Mouse (Mus musculus): Measurements from ENCODE around the gene Wnt7b. TPM values are rescaled to one million over a fixed set of nuclear protein-coding genes. Genes with fewer than 3 reads are reported as not detected.

The Wnt7b gene
- 52.3 and 127 TPM in 2 replicates for polyA plus RNA-seq (2016; fragmentation: Nextera tagmentation; extraction: Ambion mirVana)

GRCm38 (mm10) chr15:85582356-85582910, at the start of gene Wnt7b:
Wnt7b (minus strand) TSS chr15:85582473.
- no peaks in the 10 kb centered on the region for H3K9me3 ChIP-seq
- peaks cover 84% of the 10 kb centered on the region for H3K27me3 ChIP-seq (ENCODE audit: insufficient read depth, poor library complexity, severe bottlenecking)
- H3K4me1 ChIP-seq (replicated peaks) = peaks cover 62% of the 10 kb centered on the region
- peak within 1 kb of the TSS; percentile 77 for H3K4me3 ChIP-seq
- peak within 1 kb of the TSS; percentile 92 for H3K27ac ChIP-seq
- WGBS = 2% methylated on average over 19 of the region's 19 CpGs
- peak; percentile 38 for DNase-seq (ENCODE audit: low spot score)
- H3K36me3 ChIP-seq = no peaks in the 10 kb centered on the region

GRCm38 (mm10) chr15:85631591-85631990, 49.3 kb upstream of the Wnt7b start:
- H3K9me3 ChIP-seq = no peaks in the 10 kb centered on the region

GRCm38 (mm10) chr15:85629924-85630545, 47.8 kb upstream of the Wnt7b start:
- 81% methylated on average over 7 of the region's 7 CpGs for WGBS
- Histone ChIP-seq H3K4me1 (replicated peaks) (peaks cover 46% of the 10 kb centered on the region), H3K27me3 (ENCODE audit: insufficient read depth, poor library complexity, severe bottlenecking) (peaks cover 66% of the 10 kb centered on the region), H3K36me3 (no peaks in the 10 kb centered on the region), H3K27ac (peak overlapping the region; percentile 16; the same call in 1 of the 2 replicates), H3K9me3 (no peaks in the 10 kb centered on the region), H3K4me3 (no peak overlapping the region)
- DNase-seq (ENCODE audit: low spot score) = no peak

More at GRCm38 (mm10) chr15:85631591-85631990, 49.3 kb upstream of the Wnt7b start:
- Histone ChIP-seq H3K4me1 (replicated peaks) (peaks cover 35% of the 10 kb centered on the region), H3K36me3 (no peaks in the 10 kb centered on the region), H3K27ac (no peak overlapping the region), H3K4me3 (no peak overlapping the region), H3K27me3 (ENCODE audit: insufficient read depth, poor library complexity, severe bottlenecking) (peaks cover 60% of the 10 kb centered on the region)
- DNase-seq (ENCODE audit: low spot score) = no peak
- 51% methylated on average over 2 of the region's 2 CpGs for WGBS

GRCm38 (mm10) chr15:85625666-85626279, 43.5 kb upstream of the Wnt7b start:
- WGBS = 2% methylated on average over 68 of the region's 68 CpGs
- Histone ChIP-seq H3K36me3 (no peaks in the 10 kb centered on the region), H3K27ac (peak overlapping the region; percentile 92), H3K27me3 (ENCODE audit: insufficient read depth, poor library complexity, severe bottlenecking) (peaks cover 100% of the 10 kb centered on the region), H3K4me1 (replicated peaks) (peaks cover 28% of the 10 kb centered on the region), H3K9me3 (peaks cover 6% of the 10 kb centered on the region; the same call in 1 of the 2 replicates), H3K4me3 (peak overlapping the region; percentile 50)
- peak; percentile 63 for DNase-seq (ENCODE audit: low spot score)

- 79% methylated on average over 13 of the region's 13 CpGs for WGBS
- H3K4me3 ChIP-seq = no peak overlapping the region
- DNase-seq (ENCODE audit: low spot score) = no peak
- no peaks in the 10 kb centered on the region for H3K36me3 ChIP-seq
- H3K27ac ChIP-seq = no peak overlapping the region
- H3K9me3 ChIP-seq = peaks cover 6% of the 10 kb centered on the region; the same call in 1 of the 2 replicates
- peaks cover 94% of the 10 kb centered on the region for H3K27me3 ChIP-seq (ENCODE audit: insufficient read depth, poor library complexity, severe bottlenecking)
- peaks cover 21% of the 10 kb centered on the region for H3K4me1 ChIP-seq (replicated peaks)
Measured at GRCm38 (mm10) chr15:85622213-85622612, 39.9 kb upstream of the Wnt7b start.

- no peaks in the 10 kb centered on the region for H3K36me3 ChIP-seq
- no peak overlapping the region for H3K27ac ChIP-seq
- WGBS = 30% methylated on average over 21 of the region's 21 CpGs
- H3K4me1 ChIP-seq (replicated peaks) = 0 out of 2 replicates have a peak, but pooled peaks cover 10% of the 10 kb centered on the region
- H3K27me3 ChIP-seq (ENCODE audit: insufficient read depth, poor library complexity, severe bottlenecking) = peaks cover 89% of the 10 kb centered on the region
- 0 out of 2 replicates have a peak overlapping the region, but pooled peaks have one; percentile 9 for H3K4me3 ChIP-seq
- H3K9me3 ChIP-seq = 0 out of 2 replicates have a peak, but pooled peaks cover 2% of the 10 kb centered on the region
- DNase-seq (ENCODE audit: low spot score) = no peak
Measured at GRCm38 (mm10) chr15:85615537-85616100, 33.3 kb upstream of the Wnt7b start.

GRCm38 (mm10) chr15:85615075-85615474, 32.8 kb upstream of the Wnt7b start:
- DNase-seq (ENCODE audit: low spot score) = no peak
- Histone ChIP-seq H3K36me3 (no peaks in the 10 kb centered on the region), H3K4me3 (no peak overlapping the region), H3K27ac (no peak overlapping the region), H3K27me3 (ENCODE audit: insufficient read depth, poor library complexity, severe bottlenecking) (peaks cover 87% of the 10 kb centered on the region), H3K9me3 (0 out of 2 replicates have a peak, but pooled peaks cover 2% of the 10 kb centered on the region), H3K4me1 (replicated peaks) (0 out of 2 replicates have a peak, but pooled peaks cover 10% of the 10 kb centered on the region)
- WGBS = 40% methylated on average over 22 of the region's 22 CpGs

- 0 out of 2 replicates have a peak, but pooled peaks cover 10% of the 10 kb centered on the region for H3K4me1 ChIP-seq (replicated peaks)
- no peak overlapping the region for H3K27ac ChIP-seq
- 83% methylated on average over 17 of the region's 17 CpGs for WGBS
- peaks cover 83% of the 10 kb centered on the region for H3K27me3 ChIP-seq (ENCODE audit: insufficient read depth, poor library complexity, severe bottlenecking)
- no peaks in the 10 kb centered on the region for H3K36me3 ChIP-seq
- no peak for DNase-seq (ENCODE audit: low spot score)
- H3K4me3 ChIP-seq = no peak overlapping the region
- H3K9me3 ChIP-seq = 0 out of 2 replicates have a peak, but pooled peaks cover 2% of the 10 kb centered on the region
Measured at GRCm38 (mm10) chr15:85613358-85614266, 31.3 kb upstream of the Wnt7b start.

GRCm38 (mm10) chr15:85612660-85613357, 30.5 kb upstream of the Wnt7b start:
- DNase-seq (ENCODE audit: low spot score) = no peak
- Histone ChIP-seq H3K36me3 (no peaks in the 10 kb centered on the region), H3K27ac (no peak overlapping the region), H3K4me1 (replicated peaks) (0 out of 2 replicates have a peak, but pooled peaks cover 10% of the 10 kb centered on the region), H3K27me3 (ENCODE audit: insufficient read depth, poor library complexity, severe bottlenecking) (peaks cover 78% of the 10 kb centered on the region), H3K4me3 (no peak overlapping the region), H3K9me3 (0 out of 2 replicates have a peak, but pooled peaks cover 2% of the 10 kb centered on the region)
- WGBS = 74% methylated on average over 8 of the region's 8 CpGs

- 0 out of 2 replicates have a peak, but pooled peaks cover 10% of the 10 kb centered on the region for H3K4me1 ChIP-seq (replicated peaks)
- H3K27me3 ChIP-seq (ENCODE audit: insufficient read depth, poor library complexity, severe bottlenecking) = peaks cover 69% of the 10 kb centered on the region
- WGBS = 81% methylated on average over 16 of the region's 16 CpGs
- no peak for DNase-seq (ENCODE audit: low spot score)
- 0 out of 2 replicates have a peak, but pooled peaks cover 2% of the 10 kb centered on the region for H3K9me3 ChIP-seq
- H3K36me3 ChIP-seq = no peaks in the 10 kb centered on the region
- no peak overlapping the region for H3K27ac ChIP-seq
- no peak overlapping the region for H3K4me3 ChIP-seq
Measured at GRCm38 (mm10) chr15:85611701-85612520, 29.6 kb upstream of the Wnt7b start.
